Mouse (Mus musculus) adrenal gland, postnatal 10 days (tissue): Measurements from ENCODE around the gene Tsga10ip. TPM values are rescaled to one million over a fixed set of nuclear protein-coding genes. Genes with fewer than 3 reads are reported as not detected.
A peak's percentile ranks its signal among the peaks of the same experiment; 100 is the strongest.

Experiments used
- DNase-seq: peaks from one replicate; pipeline ENCODE4 v3.0.0; 2021; ENCODE audit warnings: mixed read lengths
- long read RNA-seq, 2 experiments: library from polyadenylated mRNA; stranded (forward); transcript quantifications; one replicate each; pipeline ENCODE4 v2.0.0; 2021
- total RNA-seq, 2 experiments: library from RNA; stranded (reverse); gene quantifications; 2 replicates each; pipeline ENCODE4 v1.2.3; 2021

Gene Tsga10ip
- total RNA-seq, result not detected
- long read RNA-seq, experiment 1, partial matches to known transcripts, result 1 of 1 reads
- long read RNA-seq, experiment 1, other reads (novel, unspliced or antisense), result 0 of 1 reads
- long read RNA-seq, experiment 2, result 0 reads

DNA sequence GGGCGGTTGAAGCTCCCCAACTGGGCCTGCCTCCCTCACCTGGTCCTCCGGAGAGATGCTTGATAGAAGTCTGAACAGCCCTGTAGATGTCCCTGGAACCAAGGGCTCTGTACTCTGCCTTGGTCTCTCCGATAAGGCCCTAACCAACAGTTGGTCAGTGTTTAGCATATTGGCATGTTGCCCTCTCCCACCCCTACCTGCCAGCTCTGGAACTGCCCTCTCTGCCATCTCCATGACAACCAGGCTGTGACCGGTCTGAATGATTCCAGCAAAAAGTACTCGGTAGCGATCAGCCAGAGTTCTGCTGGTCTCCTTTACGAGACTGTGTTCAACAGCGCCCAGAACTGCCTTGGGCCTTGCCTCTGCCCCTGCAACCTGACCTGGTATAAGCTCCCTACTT, at the start of gene Tsga10ip:
Tsga10ip (minus strand) TSS at position 234 of the 400 bp plus-strand sequence.
- DNase-seq, result no peak

DNA sequence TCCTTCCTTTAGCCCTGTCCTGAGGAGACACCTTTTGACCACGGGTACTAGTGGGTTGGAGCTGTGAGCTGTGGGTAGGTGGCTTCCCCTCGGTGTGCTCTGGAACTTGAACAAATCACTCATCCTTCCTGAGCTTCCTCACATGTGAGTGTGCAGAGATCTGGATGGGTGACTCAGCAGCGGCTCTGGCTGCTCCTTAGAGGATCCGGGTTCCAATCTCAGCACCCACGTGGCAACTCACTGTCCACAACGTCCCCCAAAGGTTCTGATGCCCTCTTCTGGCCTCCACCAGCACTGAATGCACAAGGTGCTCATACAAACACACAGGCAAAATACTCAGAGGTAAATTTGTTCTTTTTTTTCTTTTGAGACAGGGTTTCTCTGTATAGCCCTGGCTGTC, 49.4 kb upstream of the Tsga10ip start:
- DNase-seq, result no peak

DNA sequence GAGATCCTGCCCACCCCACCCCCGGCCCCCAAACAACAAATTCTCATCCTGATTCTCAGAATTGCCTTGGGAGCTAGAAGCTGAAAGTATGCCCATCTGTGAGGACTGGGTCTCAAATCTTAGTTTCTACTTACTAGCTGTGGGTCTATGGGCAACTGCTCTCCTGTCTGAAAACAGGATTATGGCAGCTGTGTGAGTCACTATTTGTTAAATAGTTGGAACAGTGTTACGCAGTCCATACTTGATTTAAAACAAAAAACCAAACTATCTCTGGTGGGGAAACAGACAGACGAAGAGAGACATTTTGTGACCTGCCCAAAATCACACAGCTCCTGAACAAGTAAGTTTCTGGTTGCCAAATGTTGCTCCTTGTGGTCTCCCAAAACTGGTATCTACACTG, 47.3 kb upstream of the Tsga10ip start:
- DNase-seq, result no peak

DNA sequence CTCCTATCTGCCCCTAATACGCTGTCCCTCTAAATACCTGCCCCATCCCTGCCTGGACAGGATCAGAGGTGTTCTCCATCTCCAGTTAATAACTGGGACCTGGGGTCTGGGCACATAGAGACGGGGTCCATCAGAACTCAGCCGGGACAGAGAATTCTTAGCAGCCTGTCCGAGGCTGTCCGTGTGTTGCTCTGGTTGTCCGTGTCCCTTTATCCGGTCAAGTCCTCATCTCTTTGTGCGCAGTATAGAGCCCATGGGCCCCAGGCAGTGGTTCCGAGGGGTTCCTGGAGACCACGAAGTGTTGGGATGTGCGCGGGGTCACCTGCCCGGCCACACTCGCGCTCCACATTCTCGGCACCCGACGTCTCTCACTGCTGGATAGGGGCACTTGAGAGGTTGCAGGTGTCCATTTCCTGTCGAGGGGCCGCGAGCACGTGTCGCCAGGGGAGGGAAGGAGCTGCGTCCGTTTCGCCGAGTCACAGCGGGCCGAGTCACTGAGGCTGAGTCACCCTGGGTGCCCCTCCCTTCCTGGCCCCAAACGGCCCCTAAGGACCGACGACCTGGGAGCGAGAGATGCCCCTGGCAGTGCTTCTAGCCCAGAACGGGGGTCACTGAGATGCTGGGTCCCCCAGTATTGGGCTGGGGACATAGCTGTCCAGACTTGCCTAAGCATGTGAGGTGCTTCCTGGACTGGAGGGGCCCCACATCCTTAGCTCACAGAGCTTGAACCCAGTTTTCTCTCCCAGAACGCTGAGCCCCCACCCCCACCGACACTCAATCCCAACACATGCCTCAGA, 46.2 kb upstream of the Tsga10ip start:
- DNase-seq, result peak; percentile 36

DNA sequence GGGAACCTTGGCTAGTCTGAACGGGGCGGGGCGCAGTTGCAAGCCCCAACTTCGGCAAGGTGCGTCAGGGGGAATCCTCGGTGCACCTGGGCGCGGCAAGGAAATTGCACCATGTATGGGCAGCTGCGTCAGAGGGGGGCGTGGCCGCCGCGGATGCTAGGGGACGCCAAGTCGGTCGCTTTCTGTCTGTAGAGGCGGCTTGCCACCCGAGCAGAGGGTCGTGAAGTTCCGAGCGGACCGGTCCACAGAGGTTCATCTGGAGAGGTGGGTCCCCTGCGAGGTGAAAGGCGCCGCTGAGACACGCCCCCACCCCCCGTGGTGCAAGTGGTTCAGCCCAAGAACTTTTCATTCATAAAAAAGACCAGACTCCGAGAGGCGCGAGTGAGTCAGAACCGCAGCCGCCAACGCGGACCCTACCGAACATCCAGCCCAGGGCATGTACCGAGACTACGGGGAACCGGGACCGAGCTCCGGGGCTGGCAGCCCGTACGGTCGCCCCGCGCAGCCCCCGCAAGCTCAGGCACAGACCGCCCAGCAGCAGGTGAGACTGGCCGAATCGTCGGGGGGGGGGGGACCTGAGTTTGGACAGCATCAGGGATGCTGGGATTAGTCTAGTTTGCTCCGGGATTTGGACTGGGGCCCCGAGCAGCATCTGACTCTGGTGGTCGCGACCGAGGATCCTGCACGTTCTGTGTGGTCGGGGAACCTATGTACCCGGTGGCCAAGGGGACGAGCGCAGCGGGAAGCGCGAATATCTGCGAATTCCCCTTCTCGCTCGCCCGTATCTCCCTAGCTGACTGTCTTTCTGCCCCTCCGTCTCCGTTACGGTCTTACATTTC, 45.4 kb upstream of the Tsga10ip start, which contains the start of gene Fosl1:
Fosl1 (plus strand) TSS at position 33 of the 839 bp plus-strand sequence.
- peak; percentile 82 for DNase-seq

DNA sequence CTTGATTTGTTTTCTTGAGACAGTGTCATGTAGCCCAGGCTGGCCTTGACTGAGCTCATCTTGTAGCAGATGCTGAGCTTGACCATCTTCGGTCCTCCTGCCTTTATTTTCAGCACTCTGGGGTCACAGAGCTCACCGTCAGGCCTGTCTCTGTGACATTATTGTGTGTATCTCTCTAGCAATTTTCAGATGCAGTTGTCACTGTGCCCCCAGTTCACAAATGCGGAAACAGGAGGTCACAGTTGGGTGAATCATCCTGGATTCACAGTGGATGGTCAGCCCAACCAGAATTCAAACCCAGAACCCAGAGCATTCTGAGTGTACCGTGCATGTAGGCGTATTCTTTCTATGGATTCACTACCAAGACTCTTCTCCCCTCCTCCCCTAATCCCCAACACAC, 43.4 kb upstream of the Tsga10ip start:
- DNase-seq, result no peak

DNA sequence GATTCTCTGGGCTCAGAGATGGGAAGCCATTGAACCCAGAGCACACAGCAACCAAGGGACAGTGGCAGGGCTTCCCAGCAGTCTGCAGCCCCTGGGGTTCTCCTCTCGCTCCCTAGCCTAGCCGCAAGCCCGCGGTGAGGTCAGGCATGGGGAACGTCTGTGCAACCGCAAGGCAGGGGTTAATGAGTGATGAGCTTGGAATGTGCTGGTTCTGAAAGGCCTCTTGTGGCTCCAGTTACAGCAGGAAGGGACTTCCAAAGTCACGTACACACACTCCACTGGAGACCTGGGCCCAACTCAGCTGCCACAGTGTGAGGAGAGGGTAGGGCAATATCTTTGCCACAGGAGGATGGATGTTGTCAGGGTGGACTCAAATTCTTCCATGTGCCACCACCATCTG, 42.6 kb upstream of the Tsga10ip start:
- no peak for DNase-seq

DNA sequence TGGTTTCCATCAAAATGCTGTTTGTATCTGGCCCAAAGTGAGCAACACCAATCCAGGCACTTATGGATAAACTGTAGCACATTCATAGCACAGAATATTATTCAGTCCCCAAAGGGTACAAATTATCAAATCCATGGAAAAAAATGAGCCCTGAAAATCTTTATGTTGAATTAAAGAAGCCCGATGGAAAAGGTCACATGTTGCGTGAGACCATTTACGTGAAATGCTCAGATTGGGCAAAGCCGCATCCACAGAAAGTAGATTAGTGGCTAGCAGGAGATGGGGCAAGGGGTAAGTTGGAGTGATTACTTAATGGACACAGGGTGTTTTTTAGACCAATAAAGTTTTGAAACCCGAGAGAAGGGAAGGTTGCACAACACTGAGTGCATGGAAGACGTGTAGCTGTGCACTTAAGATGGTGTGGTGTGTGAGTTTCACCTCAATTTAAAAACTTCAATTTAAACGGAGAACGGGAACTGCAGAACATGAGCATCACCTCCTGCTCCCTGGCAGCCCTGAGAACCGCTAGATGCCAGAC, 42.1 kb upstream of the Tsga10ip start:
- no peak for DNase-seq

DNA sequence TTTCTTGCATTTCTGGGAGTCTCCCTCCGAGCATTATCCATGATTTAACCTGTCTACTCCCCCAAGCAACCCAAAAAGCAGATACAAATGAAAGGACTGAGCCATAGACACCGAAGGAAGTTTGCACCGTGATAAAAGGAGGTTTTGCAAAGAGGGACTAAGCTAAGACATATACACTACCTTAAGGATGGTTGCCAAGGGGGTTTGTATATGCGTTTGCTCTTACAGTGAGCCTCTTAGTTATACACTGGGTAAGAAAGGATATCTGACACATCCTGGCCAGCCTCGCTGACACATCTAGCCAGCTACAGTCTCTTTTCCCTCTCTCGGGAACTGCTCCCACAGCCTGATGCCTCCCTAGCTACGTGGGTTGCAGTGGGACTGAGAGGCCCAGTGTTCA, 31.6 kb upstream of the Tsga10ip start:
- DNase-seq, result no peak

DNA sequence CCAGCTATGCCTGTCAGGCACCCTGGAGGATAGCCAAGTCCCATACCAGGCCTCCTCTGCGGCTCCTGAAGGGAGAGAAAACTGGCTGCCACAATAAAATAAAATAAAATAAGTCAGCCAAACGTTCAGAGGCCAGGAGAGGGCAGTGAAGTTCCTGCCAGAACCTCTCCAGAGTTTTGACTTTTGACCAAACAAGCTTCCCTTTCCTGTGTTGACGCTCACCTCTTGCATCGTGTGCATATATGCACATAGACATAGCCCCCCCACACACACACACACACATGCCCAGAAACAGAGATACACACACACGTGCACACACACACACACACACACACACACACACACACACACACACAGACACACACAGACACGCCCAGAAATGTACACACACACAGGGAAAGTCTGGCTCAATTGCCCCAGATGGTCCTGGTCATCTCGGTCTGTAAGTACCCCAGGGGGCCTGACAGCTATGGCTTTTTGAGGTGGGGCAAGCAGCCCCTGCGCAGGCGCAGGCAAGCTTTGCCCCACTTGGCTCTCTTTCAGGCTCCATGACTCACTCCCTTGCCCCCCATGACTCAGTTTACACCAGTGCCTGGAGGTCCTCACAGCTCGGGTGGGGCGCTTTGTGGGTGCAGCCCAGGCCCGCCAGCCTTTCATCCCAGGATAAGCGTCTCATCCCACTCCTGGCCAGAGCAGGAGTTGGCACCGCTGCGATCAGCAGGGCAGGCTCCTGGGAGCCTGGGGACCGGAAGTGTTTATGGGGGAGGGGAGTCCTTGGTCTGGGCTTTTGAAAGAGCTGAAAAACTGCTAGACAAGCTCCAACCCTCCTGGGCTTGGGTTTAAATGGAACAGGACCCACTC, 30.9 kb upstream of the Tsga10ip start:
- peak; percentile 83 for DNase-seq

DNA sequence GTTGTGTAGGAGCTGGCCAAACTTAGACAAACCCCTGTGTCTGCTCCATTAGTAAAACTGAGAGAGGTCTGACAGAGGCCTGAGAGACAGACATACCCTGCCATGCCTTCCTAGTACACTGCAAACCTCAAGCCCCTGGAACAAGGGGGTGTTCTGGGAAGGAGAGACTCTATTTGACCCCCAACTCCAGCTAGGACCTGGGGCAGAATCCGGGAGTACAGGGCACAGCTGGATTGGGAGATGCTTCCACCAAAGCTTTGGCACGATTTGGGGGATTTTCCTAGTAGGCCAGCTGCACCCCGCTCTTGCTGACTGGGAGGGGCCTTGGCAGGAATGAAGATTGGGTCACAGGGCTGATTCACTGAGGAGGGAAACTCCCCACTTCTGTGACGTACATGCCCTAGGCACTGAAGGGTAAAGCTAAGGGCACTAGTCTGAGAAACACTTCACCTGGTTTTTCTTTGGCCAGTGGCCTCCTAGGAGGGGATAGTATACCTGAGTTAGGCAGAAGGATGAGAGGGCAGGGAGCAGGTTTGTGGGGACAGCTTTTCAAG, 29.7 kb upstream of the Tsga10ip start:
- no peak for DNase-seq

DNA sequence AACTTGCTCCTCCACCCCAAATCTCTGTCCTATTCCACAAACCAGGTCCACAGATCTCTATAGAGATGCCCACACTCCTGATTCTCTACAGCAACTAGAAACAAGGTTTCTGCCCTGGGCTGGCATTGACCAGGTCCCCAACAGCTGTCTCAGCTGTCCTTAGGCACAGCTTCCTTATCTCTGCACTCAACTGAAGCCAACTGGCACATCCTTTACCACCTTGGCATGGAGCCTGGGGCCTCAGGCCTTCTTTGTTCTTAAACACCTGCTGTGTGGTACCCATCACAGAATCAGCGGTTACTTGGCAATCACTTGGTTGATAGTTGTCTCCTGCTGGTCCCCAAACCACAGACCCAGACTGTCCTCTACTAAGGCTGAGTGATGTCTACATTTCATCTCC, 28.1 kb upstream of the Tsga10ip start:
- DNase-seq, result peak; percentile 48

DNA sequence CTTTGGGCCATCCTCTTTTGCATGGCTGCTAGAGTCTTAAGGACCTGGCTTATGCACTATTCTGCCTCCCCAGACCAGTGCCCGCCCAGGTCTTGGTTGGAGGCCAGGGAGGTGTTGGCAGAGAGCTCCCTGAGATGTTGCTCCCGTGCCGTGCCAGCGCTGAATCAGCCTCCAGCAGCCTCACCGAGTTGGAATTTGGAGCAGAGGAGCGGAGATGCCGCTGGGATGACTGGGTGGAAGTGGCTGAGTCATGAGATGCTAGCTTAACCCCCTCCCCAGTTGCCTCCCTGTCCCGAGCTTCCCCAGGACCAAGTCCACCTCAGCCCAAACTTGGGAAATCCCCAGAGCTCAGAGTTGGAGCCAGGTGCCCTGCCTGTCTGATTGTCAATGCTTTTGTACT, 27.5 kb upstream of the Tsga10ip start:
- peak; percentile 88 for DNase-seq

DNA sequence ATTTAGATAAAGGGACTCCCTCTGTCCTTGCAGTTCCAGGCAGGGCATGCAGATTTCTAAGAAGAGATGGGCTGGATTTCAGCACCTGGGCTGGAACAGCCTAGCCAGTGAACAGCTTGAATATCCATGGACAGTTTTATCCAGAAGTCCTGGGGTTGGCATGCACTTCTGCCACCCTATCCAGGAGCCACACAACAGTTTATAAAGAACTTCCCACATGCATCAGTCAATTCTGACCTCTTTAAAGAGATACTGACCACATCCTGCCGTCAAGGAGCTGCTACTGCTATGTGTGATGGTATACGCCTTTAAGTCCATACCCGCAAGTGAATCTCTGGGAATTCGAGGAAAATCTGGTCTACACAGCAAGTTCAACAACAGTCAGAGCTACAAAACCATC, 26.9 kb upstream of the Tsga10ip start:
- DNase-seq, result no peak

DNA sequence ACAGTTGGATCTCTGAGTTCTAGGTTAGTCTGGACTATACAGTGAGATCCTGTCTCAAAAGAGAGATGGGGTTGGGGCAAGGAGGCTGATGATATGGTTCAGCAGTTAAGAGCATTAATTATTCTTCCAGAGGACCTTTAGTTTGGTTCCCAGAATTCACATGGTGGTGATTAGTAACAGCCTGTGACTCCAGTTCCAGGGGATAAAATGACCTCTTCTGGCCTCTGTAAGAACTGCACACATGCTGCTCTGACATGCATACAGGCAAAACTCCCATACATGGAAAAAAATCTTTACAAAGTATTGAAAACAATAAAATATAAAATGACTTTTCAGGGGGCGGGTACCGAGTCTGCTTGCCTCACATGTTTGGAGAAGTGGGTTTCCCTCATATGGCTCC, 25.8 kb upstream of the Tsga10ip start:
- DNase-seq, result peak; percentile 58

DNA sequence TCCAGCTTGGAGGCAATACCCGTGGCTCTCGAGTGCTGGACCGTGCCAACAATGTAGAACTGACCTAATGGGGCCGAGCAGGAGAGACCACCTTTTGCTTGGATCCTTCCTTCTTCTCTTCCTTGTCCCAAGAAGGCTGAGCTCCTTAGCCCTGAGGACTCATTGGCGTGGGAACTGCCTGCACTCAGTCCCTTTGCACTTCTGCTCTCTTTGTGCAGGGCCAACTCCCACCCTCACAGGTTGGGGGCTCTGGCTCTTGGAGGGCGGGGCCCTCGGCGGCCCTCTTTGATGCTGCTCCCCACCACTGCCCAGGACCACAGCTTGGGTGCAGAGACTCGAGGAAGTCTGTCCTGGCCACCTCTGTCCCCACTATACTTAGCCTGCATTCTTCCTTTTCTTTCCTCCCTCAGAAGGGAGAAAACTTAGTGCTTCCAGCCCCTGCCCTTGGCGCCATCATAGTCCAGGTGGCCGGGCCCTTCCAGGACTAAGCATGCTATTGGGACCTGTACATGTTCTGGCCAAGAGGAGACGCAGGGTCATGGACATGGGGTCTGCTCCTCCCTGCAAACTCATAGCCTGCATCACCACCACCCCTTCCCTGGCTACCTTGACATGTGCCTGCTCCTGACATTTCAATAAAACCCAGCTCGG, 24.4 kb upstream of the Tsga10ip start:
- no peak for DNase-seq

DNA sequence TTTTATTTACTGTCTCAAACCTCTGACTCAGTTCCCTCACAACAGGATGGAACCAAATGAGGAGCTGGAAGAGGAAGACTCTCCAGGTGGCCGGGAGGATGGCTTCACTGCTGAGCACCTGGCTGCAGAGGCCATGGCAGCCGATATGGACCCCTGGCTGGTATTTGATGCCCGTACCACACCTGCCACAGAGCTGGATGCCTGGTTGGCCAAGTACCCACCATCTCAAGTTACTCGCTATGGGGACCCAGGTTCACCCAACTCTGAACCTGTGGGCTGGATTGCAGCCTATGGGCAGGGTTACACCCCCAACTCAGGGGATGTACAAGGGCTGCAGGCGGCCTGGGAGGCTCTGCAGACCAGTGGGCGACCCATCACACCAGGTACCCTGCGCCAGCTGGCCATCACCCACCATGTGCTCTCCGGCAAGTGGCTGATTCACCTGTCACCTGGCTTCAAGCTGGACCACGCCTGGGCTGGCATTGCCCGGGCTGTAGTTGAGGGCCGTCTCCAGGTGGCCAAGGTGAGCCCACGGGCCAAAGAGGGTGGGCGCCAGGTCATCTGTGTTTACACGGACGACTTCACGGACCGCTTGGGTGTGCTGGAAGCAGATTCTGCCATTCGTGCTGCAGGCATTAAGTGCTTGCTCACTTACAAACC, 23.7 kb upstream of the Tsga10ip start:
- no peak for DNase-seq

DNA sequence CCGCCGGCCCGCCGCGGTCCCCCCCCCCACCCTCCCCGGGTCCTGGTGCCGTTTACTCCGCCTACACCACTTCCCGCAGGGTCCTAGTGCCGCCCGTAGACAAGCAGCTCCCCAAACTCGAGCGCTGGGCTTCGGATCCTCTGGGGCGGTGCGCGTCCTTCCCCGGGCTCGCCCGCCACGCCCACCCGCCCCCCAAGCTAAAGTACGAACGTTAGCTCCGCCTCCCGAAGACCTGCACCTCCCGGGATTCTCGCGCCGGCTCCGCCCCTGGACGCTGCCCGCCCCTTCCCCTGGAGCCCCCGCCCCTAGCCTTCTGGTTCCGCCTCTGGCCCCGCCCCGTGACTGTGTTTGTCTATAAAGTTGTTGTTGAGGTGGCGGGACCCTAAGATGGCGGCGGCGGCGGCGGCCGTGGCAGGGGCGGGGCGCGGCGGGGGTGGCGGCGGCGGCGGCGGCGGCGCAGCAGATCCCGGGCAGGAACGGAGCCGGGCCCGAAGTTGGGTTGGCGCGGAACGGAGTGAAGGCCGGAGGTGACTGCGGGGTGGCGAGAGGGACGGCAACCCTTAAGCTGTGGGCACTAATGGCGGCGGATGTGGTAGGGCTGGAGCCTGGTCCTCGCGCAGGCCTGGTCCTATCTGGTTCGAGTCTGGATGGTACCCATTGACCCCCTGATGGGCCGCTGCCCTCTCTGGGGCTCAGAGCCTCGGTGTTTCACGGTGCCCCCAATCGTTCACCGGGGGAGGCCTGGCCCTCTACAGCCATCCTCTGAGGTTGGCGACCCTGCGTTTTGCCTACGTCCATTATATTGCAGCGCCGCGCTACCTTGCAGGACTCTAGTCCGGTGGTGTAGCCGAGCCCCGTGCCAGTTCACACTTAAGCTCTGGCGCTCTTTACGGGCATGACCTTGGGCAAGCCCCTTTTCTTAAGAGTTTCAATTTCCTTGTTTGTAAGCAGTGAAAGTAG, 22.7 kb upstream of the Tsga10ip start, which contains the start of the genes Drap1 and AI837181:
Drap1 (minus strand) TSS at position 198 of the 960 bp plus-strand sequence.
AI837181 (plus strand) TSS at position 363 of the 960 bp plus-strand sequence.
- peak; percentile 97 for DNase-seq
